Mouse (Mus musculus) heart, postnatal 0 days (tissue): ENCODE data around the gene Aqp5. TPM values are rescaled to one million over a fixed set of nuclear protein-coding genes. Genes with fewer than 3 reads are reported as not detected.
A peak's percentile ranks its signal among the peaks of the same experiment; 100 is the strongest.

ENCODE experiments used
- ATAC-seq: fragments of 200-750 bp; cut with Nextera tagmentation; 2 replicates; pipeline ENCODE4 v1.8.0; 2017; ENCODE audit warnings: low read depth, moderate number of reproducible peaks, moderate library complexity; ENCODE audit not compliant: insufficient read depth
- DNase-seq: peaks from one replicate; pipeline ENCODE4 v3.0.0-alpha.2; 2016; ENCODE audit warnings: low spot score
- H3K27ac ChIP-seq: fragments of 300-500 bp; sonication (generic); 2 replicates; pipeline ENCODE4 v1.5.1; 2014; ENCODE audit warnings: low read depth, mild to moderate bottlenecking
- H3K27me3 ChIP-seq: fragments of 300-500 bp; sonication (generic); 2 replicates; pipeline ENCODE4 v1.6.1; 2014; ENCODE audit warnings: low read length, mixed read lengths; ENCODE audit not compliant: control insufficient read depth, insufficient read depth
- H3K36me3 ChIP-seq: fragments of 300-500 bp; sonication (generic); replicated peaks from 2 replicates; pipeline ENCODE4 v1.6.1; 2014; ENCODE audit warnings: low read length, mixed read lengths; ENCODE audit not compliant: control insufficient read depth, insufficient read depth
- H3K4me1 ChIP-seq: fragments of 300-500 bp; sonication (generic); 2 replicates; pipeline ENCODE4 v1.6.1; 2014; ENCODE audit warnings: antibody characterized with exemption; ENCODE audit not compliant: control insufficient read depth, insufficient read depth
- H3K4me2 ChIP-seq: fragments of 300-500 bp; sonication (generic); 2 replicates; pipeline ENCODE4 v1.6.1; 2014; ENCODE audit warnings: low read depth, mild to moderate bottlenecking, low read length, moderate library complexity
- H3K4me3 ChIP-seq: fragments of 300-500 bp; sonication (generic); 2 replicates; pipeline ENCODE4 v1.5.1; 2014; ENCODE audit warnings: low read depth, low read length
- H3K9ac ChIP-seq: fragments of 300-500 bp; sonication (generic); replicated peaks from 2 replicates; pipeline ENCODE4 v1.6.1; 2014; ENCODE audit warnings: low read depth, low read length, mixed read lengths
- H3K9me3 ChIP-seq: fragments of 300-500 bp; sonication (generic); replicated peaks from 2 replicates; pipeline ENCODE4 v1.6.1; 2016; ENCODE audit warnings: low read length; ENCODE audit not compliant: control insufficient read depth
- CTCF ChIP-seq: IDR thresholded peaks from 2 replicates; pipeline ENCODE4 v1.5.1; 2016; ENCODE audit warnings: antibody characterized with exemption, control low read depth, low read depth
- EP300 ChIP-seq: IDR thresholded peaks from 2 replicates; pipeline ENCODE4 v1.6.1; 2016; ENCODE audit warnings: antibody characterized with exemption, low read depth
- WGBS: fragments of 180-500 bp; shearing (Covaris S2); extraction: QIAGEN DNeasy Blood & Tissue Kit; methylation state at CpG from one replicate; pipeline ENCODE4 v1.1.7; 2014; 5-methylcytosine and 5-hydroxymethylcytosine counted together
- polyA plus RNA-seq: library from polyadenylated mRNA; unstranded; fragments of >200 nt; fragmentation: Nextera tagmentation; extraction: Ambion mirVana; gene quantifications from 2 replicates; pipeline ENCODE4 v1.2.1, GENCODE M21; 2015
- total RNA-seq: library from RNA; depleted of rRNA; stranded (reverse); fragments of >200 nt; gene quantifications from 2 replicates; pipeline ENCODE4 v1.2.3, GENCODE M21; 2014; ENCODE audit warnings: low replicate concordance

Aqp5 gene
- total and polyA plus RNA-seq, 2 experiments from 2014 or later = 0.25 TPM; not detected in 1

- Histone ChIP-seq H3K4me1 (peaks cover 5% of the 10 kb centered on the region; the same call in 1 of the 2 replicates), H3K9me3 (no peaks in the 10 kb centered on the region), H3K9ac (no peak overlapping the region), H3K4me2 (no peak overlapping the region), H3K27me3 (peaks cover 98% of the 10 kb centered on the region), H3K36me3 (no peaks in the 10 kb centered on the region), H3K4me3 (no peak overlapping the region), H3K27ac (no peak overlapping the region)
- ATAC-seq = no peak
- TF ChIP-seq CTCF = no peak
- TF ChIP-seq EP300 = no peak
- WGBS = 24% methylated on average over 7 of the region's 7 CpGs
- no peak for DNase-seq
These were observed 878 bp upstream of the Aqp5 start for GRCm38 (mm10) chr15:99589704-99590103.

GRCm38 (mm10) chr15:99592177-99592576 lies 1.6 kb downstream of the Aqp5 start:
- no peak overlapping the region for H3K4me2 ChIP-seq
- no peak for DNase-seq
- peaks cover 96% of the 10 kb centered on the region for H3K27me3 ChIP-seq
- H3K9ac ChIP-seq = no peak overlapping the region
- no peaks in the 10 kb centered on the region for H3K4me1 ChIP-seq
- H3K4me3 ChIP-seq = no peak overlapping the region
- no peak for TF ChIP-seq CTCF
- TF ChIP-seq EP300 = no peak
- no peak for ATAC-seq
- no peaks in the 10 kb centered on the region for H3K9me3 ChIP-seq
- no peak overlapping the region for H3K27ac ChIP-seq
- WGBS = 68% methylated on average over 8 of the region's 8 CpGs
- no peaks in the 10 kb centered on the region for H3K36me3 ChIP-seq

- TF ChIP-seq CTCF = no peak
- DNase-seq (no peak), ATAC-seq (no peak)
- Histone ChIP-seq H3K9ac (no peak overlapping the region), H3K9me3 (no peaks in the 10 kb centered on the region), H3K4me2 (no peak overlapping the region), H3K36me3 (no peaks in the 10 kb centered on the region), H3K4me1 (no peaks in the 10 kb centered on the region), H3K27ac (no peak overlapping the region), H3K4me3 (no peak overlapping the region), H3K27me3 (peaks cover 94% of the 10 kb centered on the region)
- 70% methylated on average over 5 of the region's 5 CpGs for WGBS
These were observed 2.3 kb downstream of the Aqp5 start for GRCm38 (mm10) chr15:99592877-99593276.

- no peak overlapping the region for H3K27ac ChIP-seq
- ATAC-seq (no peak), DNase-seq (no peak)
- no peak overlapping the region for H3K9ac ChIP-seq
- no peaks in the 10 kb centered on the region for H3K36me3 ChIP-seq
- no peak for TF ChIP-seq CTCF
- TF ChIP-seq EP300 = no peak
- no peak overlapping the region for H3K4me3 ChIP-seq
- no peaks in the 10 kb centered on the region for H3K9me3 ChIP-seq
- H3K4me2 ChIP-seq = no peak overlapping the region
- peaks cover 84% of the 10 kb centered on the region for H3K27me3 ChIP-seq
- 74% methylated on average over 10 of the region's 10 CpGs for whole genome bisulfite sequencing
- H3K4me1 ChIP-seq = no peaks in the 10 kb centered on the region
These were observed 4.4 kb downstream of the Aqp5 start for GRCm38 (mm10) chr15:99594951-99595350.

- Histone ChIP-seq H3K9me3 (no peaks in the 10 kb centered on the region), H3K4me2 (no peak overlapping the region), H3K4me3 (no peak overlapping the region), H3K27me3 (peaks cover 83% of the 10 kb centered on the region), H3K27ac (no peak overlapping the region), H3K36me3 (no peaks in the 10 kb centered on the region), H3K9ac (no peak overlapping the region), H3K4me1 (no peaks in the 10 kb centered on the region)
- DNase-seq = peak; percentile 58
- no peak for TF ChIP-seq EP300
- TF ChIP-seq CTCF = peak; percentile 88
- WGBS = under 1% methylated on average over 7 of the region's 7 CpGs
- peak; percentile 79 for ATAC-seq
These were observed 5.6 kb downstream of the Aqp5 start for GRCm38 (mm10) chr15:99596056-99596687.

- Histone ChIP-seq H3K4me3 (no peak overlapping the region), H3K9me3 (no peaks in the 10 kb centered on the region), H3K27ac (no peak overlapping the region), H3K4me1 (no peaks in the 10 kb centered on the region), H3K4me2 (no peak overlapping the region), H3K9ac (no peak overlapping the region), H3K27me3 (peaks cover 77% of the 10 kb centered on the region), H3K36me3 (no peaks in the 10 kb centered on the region)
- DNase-seq = no peak
- TF ChIP-seq EP300 = no peak
- TF ChIP-seq CTCF = no peak
- WGBS = 56% methylated on average over 7 of the region's 7 CpGs
- no peak for ATAC-seq
These were observed 6.3 kb downstream of the Aqp5 start for GRCm38 (mm10) chr15:99596841-99597240.
